Mouse (Mus musculus) spleen, adult 2 months (tissue): ENCODE data around the gene Cfap299.

Experiments used
- CTCF ChIP-seq: fragments of 200-500 bp; IDR thresholded peaks from 2 replicates; pipeline ENCODE4 v1.5.1; 2011; ENCODE audit warnings: mild to moderate bottlenecking, inconsistent platforms; ENCODE audit not compliant: insufficient read depth, insufficient read length, insufficient replicate concordance; ENCODE audit errors: extremely low read depth
- POLR2A ChIP-seq: fragments of 200-500 bp; IDR thresholded peaks from 2 replicates; pipeline ENCODE4 v1.6.1; 2011; ENCODE audit warnings: low read depth, low read length, inconsistent platforms

GRCm38 (mm10) chr5:98568481-98568880 lies 239.4 kb downstream of the Cfap299 start:
- TF ChIP-seq POLR2A (no peak), CTCF (no peak)
